Mouse (Mus musculus) cerebellum, adult 9-10 months (tissue): ENCODE data around the gene Popdc3.
"Not testable (repeated sequence)": the region's sequence is repeated elsewhere in the genome, so short reads cannot be mapped to it uniquely, and the experiment has no call there.

ENCODE experiments used
- DNase-seq: peaks from one replicate; pipeline ENCODE4 v3.0.0; 2022

Popdc3 gene

DNA sequence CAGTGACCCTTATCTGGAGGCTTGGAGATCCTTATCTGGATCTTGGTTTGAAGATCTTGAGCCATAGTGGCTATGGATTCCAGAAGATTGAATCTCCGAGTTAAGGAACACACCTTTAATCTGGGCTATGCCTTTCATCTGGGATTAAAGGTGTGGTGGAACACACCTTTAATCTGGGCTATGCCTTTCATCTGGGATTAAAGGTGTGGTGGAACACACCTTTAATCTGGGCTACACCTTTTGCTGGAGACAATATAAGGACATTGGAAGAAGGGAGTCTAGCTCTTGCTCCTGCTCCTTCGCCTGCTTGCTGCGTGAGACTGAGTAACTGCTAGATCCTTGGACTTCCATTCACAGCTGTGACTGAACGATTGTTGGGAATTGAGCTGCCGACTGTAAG is at the start of gene Popdc3:
Popdc3 (plus strand) TSS at position 301 of the 400 bp plus-strand sequence.
- not testable (repeated sequence) for DNase-seq

DNA sequence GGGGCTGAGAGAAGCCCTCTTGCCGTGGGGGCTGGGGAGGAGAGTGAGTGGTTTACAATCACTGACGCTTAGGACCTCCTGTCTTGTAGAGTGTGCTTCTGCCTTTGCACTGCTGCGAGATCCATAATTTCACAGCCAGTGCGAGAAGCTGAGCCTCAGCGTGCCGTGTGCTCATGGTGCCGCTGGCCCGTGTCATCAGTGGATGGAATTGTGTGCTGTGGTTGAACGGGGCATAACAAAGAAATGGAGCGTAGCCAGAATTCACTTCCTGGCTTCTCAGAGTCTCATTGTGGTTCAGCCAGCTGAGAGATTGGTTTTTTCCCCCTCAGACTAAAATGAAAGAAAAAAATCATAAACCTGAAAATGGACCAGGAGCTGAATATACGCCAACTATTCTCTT is 48.8 kb upstream of the Popdc3 start:
- no peak for DNase-seq

DNA sequence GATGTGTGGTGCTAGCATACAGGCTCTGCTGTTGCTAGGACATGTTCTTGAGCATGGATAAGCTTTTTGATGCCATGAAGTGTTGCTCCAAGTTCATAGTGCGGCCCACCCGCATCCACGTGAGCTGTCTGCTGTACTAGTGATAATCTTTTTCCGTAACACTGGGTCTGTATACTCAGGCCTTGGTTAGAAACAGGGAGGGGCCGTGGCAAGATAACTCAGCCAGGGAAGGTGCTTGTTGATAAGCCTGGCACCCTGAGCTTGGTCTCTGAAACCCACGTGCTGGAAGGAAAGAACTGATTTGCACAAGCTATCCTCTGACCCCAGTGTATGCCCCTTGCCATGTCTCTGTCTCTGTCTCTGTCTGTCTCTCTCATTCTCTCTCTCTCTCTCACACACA is 47.9 kb upstream of the Popdc3 start:
- no peak for DNase-seq

DNA sequence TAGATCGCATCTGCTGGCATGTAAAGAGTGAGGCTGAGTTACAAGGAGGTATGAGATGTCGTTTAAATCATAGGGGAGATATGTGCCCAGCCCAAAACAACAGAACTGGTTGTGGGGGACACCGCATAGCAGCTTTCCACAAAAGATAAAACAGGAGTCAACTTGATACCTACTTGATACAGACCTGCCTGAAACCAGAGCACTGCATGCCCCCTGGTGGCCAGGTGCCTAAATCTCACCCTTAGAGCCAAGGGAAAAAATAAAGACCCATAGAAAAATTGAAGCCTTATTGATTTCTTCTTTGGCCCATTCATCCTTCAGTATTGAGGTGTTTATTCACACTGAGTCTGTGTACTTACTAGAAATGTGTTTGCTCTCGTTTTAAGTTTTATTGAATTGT is 45.5 kb upstream of the Popdc3 start:
- DNase-seq = peak; percentile 52

DNA sequence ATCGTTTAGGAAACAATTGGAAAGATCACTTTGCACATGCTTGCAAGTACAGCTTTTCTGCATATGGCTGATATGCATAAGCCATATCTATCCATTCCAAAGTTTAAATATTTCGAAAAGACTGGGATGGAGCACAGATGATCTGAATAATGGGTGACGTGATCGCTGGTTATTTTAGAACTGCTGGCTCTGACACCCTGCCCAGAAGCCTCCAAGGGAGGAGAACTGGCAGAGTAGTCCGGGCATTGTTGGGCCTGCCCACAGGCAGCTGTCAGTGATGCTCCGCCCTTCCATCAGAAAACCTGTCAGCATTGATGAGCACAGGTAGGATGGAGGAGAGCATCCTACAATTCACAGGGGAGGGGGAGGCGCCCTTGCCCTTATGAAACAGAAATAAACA is 41.1 kb upstream of the Popdc3 start:
- DNase-seq = no peak

DNA sequence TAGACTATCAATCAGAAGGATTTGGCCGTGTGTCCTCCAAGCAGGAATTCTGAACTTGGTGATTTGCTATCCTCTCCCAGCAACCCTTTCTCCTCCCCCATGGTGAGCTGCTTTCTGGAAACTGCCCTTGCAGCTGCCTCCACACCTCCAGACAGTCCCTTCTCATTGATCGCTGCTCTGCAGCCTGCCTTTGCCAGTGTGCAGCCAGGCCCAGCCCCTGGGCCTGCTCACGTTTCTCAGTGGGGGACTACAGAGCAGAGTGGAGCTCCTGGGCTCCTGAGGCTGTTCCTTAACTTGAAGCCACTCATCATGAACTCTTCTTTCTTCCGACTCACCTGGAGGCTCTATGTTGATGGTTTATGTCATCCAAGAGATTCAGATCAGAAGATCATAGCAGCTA is 38.0 kb upstream of the Popdc3 start:
- DNase-seq = no peak

DNA sequence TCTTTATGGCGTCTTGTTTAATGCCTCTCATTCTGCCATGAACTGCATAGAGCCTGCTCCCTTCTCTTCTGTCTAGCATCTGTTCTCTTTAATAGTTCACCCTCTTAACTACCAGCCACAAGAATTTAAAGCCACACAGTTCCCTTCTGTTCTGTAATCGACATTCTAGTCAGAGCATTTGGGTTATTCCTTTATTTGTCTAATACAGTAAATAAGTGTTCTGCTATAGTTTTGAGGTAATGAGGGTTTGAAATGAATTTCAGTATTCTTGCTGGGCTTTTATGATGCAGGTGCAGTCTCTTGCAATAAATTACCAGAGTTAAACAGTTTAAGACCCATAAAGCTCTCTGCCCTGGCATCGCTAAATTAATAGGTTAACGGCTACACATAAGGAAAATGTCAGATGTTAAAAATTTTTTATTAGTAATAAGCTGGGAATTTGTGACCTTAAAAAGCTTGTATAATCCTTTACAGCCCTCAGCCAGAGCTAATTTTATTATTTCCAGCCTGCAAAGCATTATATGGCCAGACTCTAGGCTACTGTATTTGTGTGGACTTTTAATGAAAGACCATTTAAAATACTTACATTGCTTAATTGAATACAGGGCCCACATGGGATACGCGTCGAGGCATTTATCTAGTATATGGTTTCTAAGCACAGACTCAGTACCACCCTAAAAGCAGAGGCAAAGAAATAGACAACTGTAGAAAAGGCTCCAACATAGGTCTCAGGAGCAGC is 37.3 kb upstream of the Popdc3 start:
- no peak for DNase-seq

DNA sequence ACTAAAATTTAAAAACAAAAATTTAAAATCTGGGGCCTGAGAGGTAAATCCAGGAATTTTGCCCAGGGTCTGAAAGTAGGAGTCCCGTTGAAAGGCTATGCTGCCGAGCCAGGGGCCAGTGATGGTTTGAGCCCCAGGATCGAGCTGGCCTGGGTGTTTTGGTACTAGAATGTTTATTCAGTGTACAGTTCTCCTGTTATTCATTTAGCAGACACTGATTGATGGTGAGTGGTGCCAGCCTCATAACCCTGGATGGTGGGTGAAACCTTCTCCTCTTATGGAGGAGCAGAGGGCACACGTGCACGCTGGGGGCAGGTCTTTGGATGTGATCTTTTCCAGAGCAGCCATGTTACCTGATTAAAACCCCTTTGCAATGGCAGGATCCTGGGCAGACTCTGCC is 35.5 kb upstream of the Popdc3 start:
- DNase-seq = no peak

DNA sequence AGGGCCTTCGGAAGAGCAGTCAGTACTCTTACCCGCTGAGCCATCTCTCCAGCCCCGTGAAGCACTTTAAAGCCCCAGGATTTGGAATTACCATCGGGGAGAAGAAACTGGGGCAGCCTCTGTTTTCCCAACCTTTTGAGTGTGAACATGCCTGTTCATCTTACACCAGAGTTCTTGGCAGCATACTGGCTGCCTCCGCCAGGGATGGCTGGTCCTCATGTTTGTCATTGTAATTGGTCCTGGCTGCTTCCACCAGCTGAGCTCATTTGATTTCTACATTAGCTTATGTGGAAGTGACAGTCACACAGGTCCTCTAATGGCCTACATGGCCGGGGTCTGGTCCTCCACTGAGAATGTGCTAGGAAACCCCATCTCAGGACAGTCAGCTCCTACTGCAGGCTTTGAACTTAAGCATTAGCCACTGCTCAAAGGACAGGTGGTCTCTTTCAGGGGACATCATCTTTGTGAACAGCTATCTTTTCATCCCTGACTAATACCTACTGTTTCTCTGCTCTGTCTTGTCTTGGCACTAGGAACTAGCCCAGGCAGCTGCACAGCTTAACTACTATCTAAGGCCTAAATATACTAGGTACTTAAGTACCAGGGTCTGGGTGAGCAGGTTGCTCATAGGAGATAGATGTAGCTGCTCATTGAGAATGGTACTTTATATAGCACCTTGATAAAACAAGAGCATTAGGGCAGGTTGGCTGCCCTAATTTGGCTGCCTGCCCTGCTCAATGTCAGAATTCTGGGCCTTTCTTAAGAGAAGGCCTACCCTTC is 33.7 kb upstream of the Popdc3 start:
- DNase-seq = no peak

DNA sequence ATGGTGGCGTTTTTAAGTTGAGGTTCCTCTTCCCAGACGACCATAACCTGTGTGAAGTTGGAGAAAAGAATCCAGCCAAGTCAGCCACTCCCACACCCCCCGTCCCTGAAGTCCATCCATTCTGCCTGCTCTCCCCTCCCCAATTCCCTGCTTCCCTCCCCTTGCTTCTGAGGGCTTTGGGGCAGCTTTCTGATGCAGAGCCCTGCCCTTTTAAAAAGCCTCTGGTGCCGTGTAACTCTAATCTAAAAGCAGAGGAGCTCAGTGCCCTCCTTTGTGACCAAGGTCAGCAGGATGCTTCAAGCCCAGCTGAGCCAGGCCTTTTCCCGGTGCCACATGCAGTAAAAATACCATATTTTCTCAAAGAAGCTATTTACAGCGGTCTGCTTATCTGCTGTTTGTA is 31.1 kb upstream of the Popdc3 start:
- DNase-seq = no peak

DNA sequence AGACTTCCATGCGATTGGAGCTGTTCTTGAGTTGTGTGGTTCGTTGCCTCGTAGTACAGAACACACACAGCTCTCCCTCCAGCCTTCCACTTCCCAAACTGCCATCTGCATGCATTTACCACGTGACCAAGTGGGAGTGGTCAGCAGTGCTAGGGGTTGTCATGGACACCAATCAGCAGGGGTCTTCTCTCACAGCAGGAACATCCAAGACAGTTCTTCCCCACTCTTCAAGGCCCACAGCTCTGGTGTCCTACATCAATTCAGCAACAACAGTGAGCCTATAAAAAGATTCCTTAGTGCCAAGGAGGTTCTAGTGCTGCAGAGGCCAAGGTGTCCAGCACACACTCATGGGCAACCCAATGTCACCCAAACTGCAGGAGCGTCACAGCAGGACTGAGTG is 26.8 kb upstream of the Popdc3 start:
- DNase-seq = no peak

DNA sequence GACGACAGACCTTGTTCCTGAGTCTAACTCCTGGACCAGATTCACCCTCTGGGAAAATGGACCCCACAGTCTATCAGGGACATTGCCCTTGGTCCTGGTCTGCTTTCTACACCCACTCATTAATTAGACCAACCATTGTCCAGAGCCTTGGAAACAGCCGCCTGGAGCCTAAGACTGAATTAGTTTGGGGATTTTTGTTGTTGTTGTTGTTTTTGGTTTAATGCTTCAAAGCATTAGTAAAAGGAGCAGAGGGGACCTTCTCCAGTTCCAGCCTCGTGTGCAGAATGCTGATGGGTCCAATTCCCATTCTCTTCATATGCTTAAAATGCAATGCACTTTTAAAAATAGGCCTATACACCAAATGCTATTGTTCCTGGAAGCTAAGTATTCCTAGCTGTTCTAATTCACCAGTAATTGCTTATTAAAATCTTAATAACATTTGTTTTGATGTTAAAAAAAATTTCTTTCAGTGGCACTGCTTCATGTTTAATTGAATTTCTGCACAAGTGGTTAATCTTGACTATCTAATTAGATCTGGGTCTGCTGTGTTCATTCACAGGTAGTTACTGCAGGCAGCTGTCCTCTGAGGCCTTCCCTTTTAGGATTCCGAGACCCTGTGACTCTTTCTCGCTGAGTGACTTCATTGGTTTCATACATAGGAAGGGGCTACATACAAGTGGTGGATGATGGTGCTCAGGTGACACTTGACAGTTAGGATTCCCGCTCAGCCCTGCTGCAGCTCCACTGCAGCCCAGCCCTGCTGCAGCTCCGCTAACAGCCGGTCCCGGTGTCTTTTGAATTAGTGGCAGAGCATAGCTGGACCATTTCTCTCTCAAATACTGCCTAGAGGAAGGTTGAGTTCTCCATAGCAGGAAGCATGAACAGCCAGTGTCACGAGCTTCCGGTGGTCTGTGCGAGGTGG is 25.9 kb upstream of the Popdc3 start:
- no peak for DNase-seq

DNA sequence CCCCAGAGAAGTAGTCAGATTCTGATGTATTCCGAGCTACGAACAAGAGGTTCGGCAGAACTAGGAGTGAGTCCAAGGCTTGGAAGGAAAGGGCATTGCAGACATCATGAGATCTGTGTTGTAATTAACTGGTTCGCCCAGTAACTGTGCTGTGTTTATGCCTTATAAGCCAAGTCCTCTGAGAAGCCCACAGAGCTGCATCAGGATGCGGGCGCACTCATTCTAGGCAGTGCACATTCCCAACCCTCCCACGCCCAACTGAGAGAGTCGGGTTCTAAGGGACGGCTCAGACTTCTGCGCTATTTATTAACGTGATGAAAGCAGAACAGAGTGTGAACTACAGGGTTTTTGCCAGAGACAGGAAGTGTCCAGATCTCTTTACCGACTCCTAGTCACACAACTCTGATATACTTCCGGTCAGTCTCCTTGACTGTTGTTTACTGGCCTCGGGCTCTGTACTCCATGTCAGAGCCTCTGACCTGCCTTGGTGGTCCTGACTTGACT is 23.3 kb upstream of the Popdc3 start:
- DNase-seq = no peak

DNA sequence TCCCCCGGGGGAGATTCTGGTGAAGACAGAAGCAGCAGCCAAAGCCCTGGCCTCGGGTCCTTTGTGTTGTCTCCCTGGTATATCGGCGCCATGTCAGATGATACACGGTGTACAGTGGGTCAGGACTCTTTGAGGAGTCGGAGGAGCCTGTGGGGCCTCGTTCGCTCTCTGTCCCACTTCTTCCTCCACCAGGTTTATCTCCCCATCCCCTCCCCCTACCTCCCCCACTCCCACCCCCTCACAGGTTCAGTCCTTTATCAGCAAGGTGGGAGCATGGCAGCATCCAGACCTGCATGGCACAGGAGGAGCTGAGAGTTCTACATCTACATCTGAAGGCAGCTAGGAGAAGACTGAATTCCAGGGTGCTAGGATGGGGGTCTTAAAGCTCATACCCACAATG is 12.0 kb upstream of the Popdc3 start:
- DNase-seq = no peak

DNA sequence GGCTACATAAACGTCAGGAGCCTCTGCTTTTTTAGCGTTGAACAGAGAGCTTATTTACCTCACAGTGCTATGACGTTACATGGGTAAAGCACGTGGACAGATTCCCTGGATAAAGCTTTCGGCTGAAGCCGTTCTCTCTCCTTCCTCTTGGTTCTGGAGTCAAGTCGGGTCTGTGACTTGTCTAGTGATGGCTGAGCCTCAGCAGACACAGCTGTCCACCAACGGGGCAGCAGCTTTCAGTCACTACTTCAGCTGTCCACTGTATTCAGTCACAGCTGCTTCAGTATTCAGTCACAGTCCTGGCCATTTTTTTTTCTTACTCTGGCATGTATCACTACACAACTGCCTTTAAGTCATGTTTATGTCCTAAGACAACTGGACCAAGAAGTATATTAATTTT is 4.0 kb upstream of the Popdc3 start:
- no peak for DNase-seq

DNA sequence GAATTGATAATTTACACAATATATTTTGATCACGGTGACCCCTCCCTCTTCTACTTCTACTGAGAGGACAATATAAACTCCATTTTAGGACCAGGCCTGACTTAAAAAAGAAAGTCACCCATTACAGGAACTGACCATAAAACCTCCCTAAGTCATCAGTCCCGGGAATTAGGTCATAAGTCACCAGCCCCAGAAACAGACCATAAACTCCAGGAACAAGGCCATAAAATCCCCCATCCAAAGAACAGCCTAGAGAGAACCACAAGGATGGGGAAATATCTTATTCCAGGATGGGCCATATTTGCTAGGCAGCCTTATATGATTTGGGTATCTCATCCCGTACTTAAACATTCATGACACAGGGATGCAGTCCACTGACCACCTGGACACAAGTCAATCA is 3.6 kb upstream of the Popdc3 start:
- DNase-seq = no peak

DNA sequence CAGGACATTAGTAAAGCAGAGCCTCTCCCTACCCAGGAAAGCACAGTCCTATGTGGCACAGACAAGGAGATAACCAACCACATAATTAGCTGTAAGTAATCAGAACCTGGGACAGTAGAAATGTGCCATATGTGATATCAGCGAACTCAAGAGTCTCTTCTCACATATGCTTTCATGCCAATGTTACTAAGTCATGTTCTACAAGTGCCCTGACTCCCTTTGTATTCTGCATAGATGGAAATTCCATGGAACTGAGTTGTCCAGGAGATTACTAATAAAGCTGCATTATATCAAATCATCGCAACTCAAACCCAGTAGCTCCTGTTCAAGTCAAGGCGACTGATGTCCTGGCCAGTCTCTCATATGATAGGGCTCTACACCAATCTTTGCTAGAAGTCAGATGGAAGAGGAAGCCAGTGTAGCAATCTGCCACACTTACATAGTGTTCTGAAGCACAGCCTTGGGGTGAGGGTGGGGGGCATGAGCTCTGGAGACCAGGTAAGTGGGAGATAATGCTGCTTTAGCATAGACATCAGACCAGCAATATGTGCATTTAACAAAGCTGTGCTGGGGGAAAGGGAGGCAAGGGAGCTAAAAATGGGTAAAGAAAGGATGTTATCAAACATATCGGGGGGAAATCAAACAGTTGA is 2.9 kb downstream of the Popdc3 start:
- no peak for DNase-seq

DNA sequence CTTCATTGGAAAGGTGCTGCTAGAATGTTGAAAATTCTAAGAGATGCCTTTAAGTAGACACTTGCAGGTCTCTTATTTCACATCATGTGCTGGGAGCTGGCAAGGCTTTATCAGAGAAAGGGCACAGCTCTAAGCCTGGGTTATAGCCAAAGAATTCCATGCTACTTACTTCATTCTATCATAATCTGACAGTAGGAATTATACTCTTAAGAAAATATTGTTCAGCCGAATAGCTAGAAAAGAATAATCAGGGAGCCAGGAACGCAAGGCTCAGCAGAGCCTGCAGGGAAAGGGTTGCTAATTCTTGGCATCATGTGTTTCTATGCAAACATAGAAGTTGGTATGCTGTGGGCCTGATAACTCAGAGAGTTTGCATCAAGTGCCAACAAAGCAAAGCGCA is 3.4 kb downstream of the Popdc3 start:
- no peak for DNase-seq

DNA sequence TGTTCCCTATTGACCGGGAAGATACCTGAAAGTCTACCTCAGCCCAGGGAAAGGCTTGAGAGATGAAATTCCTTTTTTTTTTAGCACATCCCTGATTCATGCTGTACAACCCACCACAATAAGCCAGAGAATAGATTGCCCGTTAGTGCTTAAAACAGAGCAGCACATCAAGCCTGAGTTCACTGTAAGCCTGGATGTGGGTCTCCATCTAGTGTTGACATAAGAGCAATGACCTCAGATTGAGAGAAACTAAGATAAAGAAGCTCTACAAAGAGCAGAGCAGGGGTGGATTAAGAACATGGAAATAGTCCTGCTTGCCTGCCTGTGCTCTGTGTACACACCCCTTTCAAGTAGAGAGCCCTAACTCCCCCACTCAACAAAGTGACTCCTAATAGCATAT is 7.6 kb downstream of the Popdc3 start:
- no peak for DNase-seq

DNA sequence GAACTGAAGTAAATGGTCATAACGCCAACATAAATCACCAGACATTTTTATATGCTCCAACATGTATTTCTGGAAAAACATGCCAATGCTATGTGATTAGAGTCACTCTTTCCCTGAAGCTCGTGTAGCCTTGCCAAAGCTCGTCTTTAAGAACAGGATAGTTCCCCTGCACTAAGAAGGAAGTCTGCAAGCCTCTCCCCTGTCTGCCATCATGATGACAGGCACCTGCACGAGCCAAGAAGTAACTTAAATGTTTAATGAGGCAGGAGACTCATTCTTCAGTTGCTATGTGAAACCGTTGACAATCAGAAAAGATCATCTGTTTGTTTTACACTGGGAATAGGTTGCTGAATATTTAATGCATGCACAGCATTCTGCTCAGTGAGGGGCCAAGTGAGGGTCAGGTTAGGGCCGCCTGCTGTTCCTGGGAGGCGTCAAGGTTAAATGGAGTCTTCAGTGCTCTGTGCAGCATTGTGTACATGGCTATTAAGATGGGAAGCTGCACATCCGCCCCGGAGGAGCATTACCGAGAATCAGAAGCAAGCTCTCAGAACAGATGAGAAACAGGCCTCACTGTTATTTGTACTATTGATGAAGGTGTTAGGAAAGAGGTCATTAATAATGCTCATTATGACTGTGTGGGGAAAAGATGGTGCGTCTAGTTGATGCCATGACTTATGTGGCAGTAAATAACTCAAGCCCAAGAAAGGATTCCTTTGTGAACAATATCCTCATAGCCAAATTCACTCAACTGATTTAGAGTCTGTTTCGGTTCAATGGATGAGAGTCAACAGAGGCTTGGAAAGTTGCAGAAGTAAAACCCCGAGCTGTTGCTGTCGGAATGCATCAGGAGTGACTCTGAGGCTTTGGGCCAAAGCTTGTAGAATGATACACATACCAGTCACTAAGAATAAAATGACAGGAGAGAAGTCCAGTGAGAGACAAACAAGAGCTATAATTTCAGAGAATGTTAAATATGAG is 15.7 kb downstream of the Popdc3 start:
- DNase-seq = no peak

DNA sequence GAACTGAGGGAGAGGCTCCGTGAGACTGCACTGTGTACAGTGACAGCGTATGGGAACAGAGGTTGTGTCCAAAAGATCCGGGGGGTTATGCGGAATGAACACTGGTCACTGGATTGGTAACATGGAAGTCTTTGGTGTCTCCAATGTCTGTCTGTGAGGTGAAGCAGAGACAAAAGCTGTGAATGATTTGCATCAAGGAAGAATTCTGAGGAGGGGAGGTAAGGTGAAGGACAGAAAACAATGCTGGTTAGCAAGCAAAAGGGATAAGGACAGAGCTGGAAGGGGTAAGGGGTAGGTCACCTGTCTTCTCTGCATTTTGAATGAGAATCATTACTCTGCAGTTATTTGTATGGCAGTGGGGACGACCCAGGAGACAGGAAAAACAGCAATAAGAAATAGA is 16.6 kb downstream of the Popdc3 start:
- no peak for DNase-seq

DNA sequence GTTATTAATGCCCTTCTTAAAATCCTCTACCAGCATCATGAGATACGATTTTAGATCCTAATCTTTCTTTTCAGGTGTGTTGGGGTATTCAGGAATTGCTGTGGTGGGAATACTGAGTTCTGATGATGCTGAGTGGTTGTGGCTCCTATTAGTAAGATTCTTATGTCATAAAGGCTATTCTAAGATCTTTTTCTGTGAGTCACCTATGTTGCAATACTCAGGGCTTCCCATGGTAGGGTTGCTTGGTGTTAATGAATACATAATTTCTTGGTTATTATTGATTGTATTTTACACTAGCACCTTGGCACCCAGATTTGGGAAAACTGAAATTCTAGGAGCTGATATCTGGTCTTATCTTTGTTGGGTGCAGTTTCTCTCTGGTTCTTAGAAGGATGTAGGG is 26.7 kb downstream of the Popdc3 start:
- no peak for DNase-seq
